Mouse (Mus musculus) brain, embryonic 14.5 days (tissue): ENCODE data around the gene Ttll1.

Experiments used
- CTCF ChIP-seq: fragments of 200-500 bp; IDR thresholded peaks from 2 replicates; pipeline ENCODE4 v1.5.1; 2012; ENCODE audit warnings: inconsistent platforms, mild to moderate bottlenecking, moderate library complexity, borderline replicate concordance; ENCODE audit not compliant: insufficient read depth, insufficient read length; ENCODE audit errors: extremely low read depth
- POLR2A ChIP-seq: fragments of 200-500 bp; IDR thresholded peaks from 2 replicates; pipeline ENCODE4 v1.6.1; 2012; ENCODE audit warnings: mild to moderate bottlenecking, inconsistent platforms, borderline replicate concordance; ENCODE audit not compliant: poor library complexity, insufficient read depth, insufficient read length, severe bottlenecking; ENCODE audit errors: extremely low read depth

DNA sequence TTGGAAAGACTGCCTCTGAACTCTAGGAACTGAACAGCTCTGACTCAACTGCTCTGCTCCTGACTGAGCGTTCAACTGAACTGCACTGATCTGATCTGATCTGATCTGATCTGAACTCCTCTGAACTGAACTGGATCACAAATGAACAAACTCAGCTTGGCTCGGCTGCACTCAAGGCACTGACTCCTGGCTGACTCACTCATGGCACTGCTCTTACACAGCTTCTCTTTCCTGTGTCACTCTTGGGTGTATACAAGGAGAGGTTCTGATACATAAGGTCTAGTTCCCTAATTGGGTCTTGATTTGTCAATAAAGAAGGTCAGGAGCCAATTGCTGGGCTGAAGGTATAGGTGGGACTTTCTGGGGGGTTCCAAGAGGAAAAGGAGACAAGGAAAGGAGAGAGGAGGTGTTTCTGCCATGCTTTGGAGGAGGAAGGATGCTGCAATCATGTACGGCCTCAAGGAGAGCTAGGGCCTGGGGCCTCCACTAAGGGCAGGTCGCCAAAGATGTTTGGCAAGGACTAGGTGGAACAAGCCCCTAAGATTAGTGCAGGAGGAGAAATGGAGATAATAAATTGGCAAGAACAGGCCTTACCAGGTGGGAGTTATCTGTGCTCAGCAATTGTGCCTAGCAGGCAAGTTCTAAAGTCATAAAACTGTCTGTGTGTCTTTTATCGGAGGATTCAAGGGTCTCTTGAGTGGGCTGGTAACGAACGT is 16.7 kb downstream of the Ttll1 start:
- TF ChIP-seq POLR2A, result no peak
- no peak for TF ChIP-seq CTCF
